Mouse (Mus musculus): ENCODE results near the gene Clcn3. TPM values are rescaled to one million over a fixed set of nuclear protein-coding genes. Genes with fewer than 3 reads are reported as not detected.
"Not testable (repeated sequence)": the region's sequence is repeated elsewhere in the genome, so short reads cannot be mapped to it uniquely, and the experiment has no call there.

Clcn3 gene
- polyA plus RNA-seq (2012): 3.7 and 4.2 TPM in 2 replicates

GRCm38 (mm10) chr8:60982701-60983687 lies at the start of gene Clcn3:
Clcn3 (minus strand) TSS chr8:60983300.
- H3K27me3 ChIP-seq (ENCODE audit: control insufficient read depth): no peaks in the 10 kb centered on the region
- H3K4me1 ChIP-seq (ENCODE audit: control insufficient read depth): peaks cover 54% of the 10 kb centered on the region
- no peaks in the 10 kb centered on the region for H3K9me3 ChIP-seq (ENCODE audit: control insufficient read depth, low read length)
- H3K36me3 ChIP-seq (ENCODE audit: control insufficient read depth): peaks cover 18% of the 10 kb centered on the region
- TF ChIP-seq TAL1 (IDR thresholded peaks at IDR 0.05; ENCODE audit: low read length): no peak
- peak within 1 kb of the TSS; percentile 100 for H3K4me3 ChIP-seq (replicated peaks)

GRCm38 (mm10) chr8:60996468-60996867 lies 13.4 kb upstream of the Clcn3 start:
- Histone ChIP-seq H3K4me3 (replicated peaks) (no peak overlapping the region), H3K27me3 (ENCODE audit: control insufficient read depth) (no peaks in the 10 kb centered on the region), H3K9me3 (ENCODE audit: control insufficient read depth, low read length) (peaks cover 2% of the 10 kb centered on the region; the same call in 1 of the 2 replicates), H3K4me1 (ENCODE audit: control insufficient read depth) (peaks cover 36% of the 10 kb centered on the region), H3K36me3 (ENCODE audit: control insufficient read depth) (peaks cover 6% of the 10 kb centered on the region)
- no peak for TF ChIP-seq TAL1 (IDR thresholded peaks at IDR 0.05; ENCODE audit: low read length)
- no peak for TF ChIP-seq GATA1 (IDR thresholded peaks at IDR 0.05; ENCODE audit: low read length)

GRCm38 (mm10) chr8:60993639-60993986 lies 10.5 kb upstream of the Clcn3 start:
- H3K4me1 ChIP-seq (ENCODE audit: control insufficient read depth): peaks cover 40% of the 10 kb centered on the region
- TF ChIP-seq TAL1 (IDR thresholded peaks at IDR 0.05; ENCODE audit: low read length): no peak
- no peak for TF ChIP-seq GATA1 (IDR thresholded peaks at IDR 0.05; ENCODE audit: low read length)
- H3K27me3 ChIP-seq (ENCODE audit: control insufficient read depth): no peaks in the 10 kb centered on the region
- no peaks in the 10 kb centered on the region; the same call in 1 of the 2 replicates for H3K9me3 ChIP-seq (ENCODE audit: control insufficient read depth, low read length)
- peaks cover 6% of the 10 kb centered on the region for H3K36me3 ChIP-seq (ENCODE audit: control insufficient read depth)
- H3K4me3 ChIP-seq (replicated peaks): peak overlapping the region; percentile 70

- no peak for TF ChIP-seq TAL1 (IDR thresholded peaks at IDR 0.05; ENCODE audit: low read length)
- TF ChIP-seq GATA1 (IDR thresholded peaks at IDR 0.05; ENCODE audit: low read length): no peak
- Histone ChIP-seq H3K4me1 (ENCODE audit: control insufficient read depth) (peaks cover 40% of the 10 kb centered on the region), H3K4me3 (replicated peaks) (peak within 1 kb of the TSS; percentile 70), H3K36me3 (ENCODE audit: control insufficient read depth) (peaks cover 6% of the 10 kb centered on the region), H3K9me3 (ENCODE audit: control insufficient read depth, low read length) (no peaks in the 10 kb centered on the region), H3K27me3 (ENCODE audit: control insufficient read depth) (no peaks in the 10 kb centered on the region)
These were observed 10.0 kb upstream of the Clcn3 start, which contains the start of gene Nek1 for GRCm38 (mm10) chr8:60992910-60993638. Nek1 (plus strand) TSS chr8:60993195.

GRCm38 (mm10) chr8:60992561-60992909 lies 9.4 kb upstream of the Clcn3 start:
- peak overlapping the region; percentile 70 for H3K4me3 ChIP-seq (replicated peaks)

GRCm38 (mm10) chr8:60984260-60985010 lies 1.3 kb upstream of the Clcn3 start:
- not testable (repeated sequence) for H3K27me3 ChIP-seq (ENCODE audit: control insufficient read depth); H3K9me3 ChIP-seq (ENCODE audit: control insufficient read depth, low read length)
- Histone ChIP-seq H3K4me1 (ENCODE audit: control insufficient read depth) (peaks cover 41% of the 10 kb centered on the region), H3K36me3 (ENCODE audit: control insufficient read depth) (peaks cover 11% of the 10 kb centered on the region), H3K4me3 (replicated peaks) (peak overlapping the region; percentile 100)

More at GRCm38 (mm10) chr8:60992561-60992909, 9.4 kb upstream of the Clcn3 start:
- TF ChIP-seq TAL1 (IDR thresholded peaks at IDR 0.05; ENCODE audit: low read length): no peak
- TF ChIP-seq GATA1 (IDR thresholded peaks at IDR 0.05; ENCODE audit: low read length): no peak
- no peaks in the 10 kb centered on the region for H3K9me3 ChIP-seq (ENCODE audit: control insufficient read depth, low read length)
- no peaks in the 10 kb centered on the region for H3K27me3 ChIP-seq (ENCODE audit: control insufficient read depth)
- H3K36me3 ChIP-seq (ENCODE audit: control insufficient read depth): peaks cover under 1% of the 10 kb centered on the region
- peaks cover 40% of the 10 kb centered on the region for H3K4me1 ChIP-seq (ENCODE audit: control insufficient read depth)

- Histone ChIP-seq H3K9me3 (ENCODE audit: control insufficient read depth, low read length) (no peaks in the 10 kb centered on the region), H3K4me1 (ENCODE audit: control insufficient read depth) (peaks cover 48% of the 10 kb centered on the region), H3K36me3 (ENCODE audit: control insufficient read depth) (peaks cover 15% of the 10 kb centered on the region), H3K27me3 (ENCODE audit: control insufficient read depth) (no peaks in the 10 kb centered on the region), H3K4me3 (replicated peaks) (peak overlapping the region; percentile 100)
- TF ChIP-seq GATA1 (IDR thresholded peaks at IDR 0.05; ENCODE audit: low read length) (no peak), TAL1 (IDR thresholded peaks at IDR 0.05; ENCODE audit: low read length) (no peak)
These were observed 584 bp upstream of the Clcn3 start for GRCm38 (mm10) chr8:60983688-60984079.

GRCm38 (mm10) chr8:60981388-60981787 lies 1.7 kb downstream of the Clcn3 start:
- Histone ChIP-seq H3K4me1 (ENCODE audit: control insufficient read depth) (peaks cover 67% of the 10 kb centered on the region), H3K36me3 (ENCODE audit: control insufficient read depth) (peaks cover 23% of the 10 kb centered on the region), H3K27me3 (ENCODE audit: control insufficient read depth) (no peaks in the 10 kb centered on the region), H3K4me3 (replicated peaks) (peak overlapping the region; percentile 100), H3K9me3 (ENCODE audit: control insufficient read depth, low read length) (no peaks in the 10 kb centered on the region)
- TF ChIP-seq GATA1 (IDR thresholded peaks at IDR 0.05; ENCODE audit: low read length) (no peak), TAL1 (IDR thresholded peaks at IDR 0.05; ENCODE audit: low read length) (no peak)

All from erythroblast, embryonic 14.5 days (primary cell).